Mouse (Mus musculus) heart, embryonic 16.5 days (tissue): ENCODE results near the gene Acaca. TPM values are rescaled to one million over a fixed set of nuclear protein-coding genes. Genes with fewer than 3 reads are reported as not detected.
"Not testable (repeated sequence)": the region's sequence is repeated elsewhere in the genome, so short reads cannot be mapped to it uniquely, and the experiment has no call there.

Experiments
- ATAC-seq: fragments of 200-750 bp; cut with Nextera tagmentation; replicated peaks from 2 replicates; pipeline ENCODE4 v1.8.0; 2017; ENCODE audit warnings: moderate number of reproducible peaks; ENCODE audit not compliant: insufficient read depth, low FRiP score; ENCODE audit errors: extremely low read depth
- H3K27ac ChIP-seq: fragments of 300-500 bp; sonication (generic); 2 replicates; pipeline ENCODE4 v1.5.1; 2014; ENCODE audit warnings: mild to moderate bottlenecking, low read length, control low read depth, moderate library complexity
- H3K27me3 ChIP-seq: fragments of 300-500 bp; sonication (generic); 2 replicates; pipeline ENCODE4 v1.6.1; 2014; ENCODE audit warnings: low read length, mixed read lengths; ENCODE audit not compliant: control insufficient read depth, insufficient read depth
- H3K36me3 ChIP-seq: fragments of 300-500 bp; sonication (generic); 2 replicates; pipeline ENCODE4 v1.6.1; 2014; ENCODE audit not compliant: control insufficient read depth, insufficient read depth
- H3K4me1 ChIP-seq: fragments of 300-500 bp; sonication (generic); 2 replicates; pipeline ENCODE4 v1.6.1; 2014; ENCODE audit warnings: low read length, mixed read lengths; ENCODE audit not compliant: control insufficient read depth, insufficient read depth
- H3K4me2 ChIP-seq: fragments of 300-500 bp; sonication (generic); 2 replicates; pipeline ENCODE4 v1.6.1; 2014; ENCODE audit warnings: low read depth, mild to moderate bottlenecking, control low read depth, low read length
- H3K4me3 ChIP-seq: fragments of 300-500 bp; sonication (generic); 2 replicates; pipeline ENCODE4 v1.5.1; 2014; ENCODE audit warnings: mild to moderate bottlenecking, control low read depth, low read length
- H3K9ac ChIP-seq: fragments of 300-500 bp; sonication (generic); 2 replicates; pipeline ENCODE4 v1.6.1; 2014; ENCODE audit warnings: low read length, control low read depth
- H3K9me3 ChIP-seq: fragments of 300-500 bp; sonication (generic); replicated peaks from 2 replicates; pipeline ENCODE4 v1.6.1; 2016; ENCODE audit warnings: low read length; ENCODE audit not compliant: control insufficient read depth
- WGBS: fragments of 180-500 bp; shearing (Covaris S2); extraction: QIAGEN DNeasy Blood & Tissue Kit; methylation state at CpG from one replicate; pipeline ENCODE4 v1.1.7; 2014; 5-methylcytosine and 5-hydroxymethylcytosine counted together
- polyA plus RNA-seq: library from polyadenylated mRNA; unstranded; fragments of >200 nt; fragmentation: Nextera tagmentation; extraction: Ambion mirVana; gene quantifications from 2 replicates; pipeline ENCODE4 v1.2.1, GENCODE M21; 2015

The Acaca gene
- polyA plus RNA-seq, 1 experiment from 2014 or later: 5.1 TPM

DNA sequence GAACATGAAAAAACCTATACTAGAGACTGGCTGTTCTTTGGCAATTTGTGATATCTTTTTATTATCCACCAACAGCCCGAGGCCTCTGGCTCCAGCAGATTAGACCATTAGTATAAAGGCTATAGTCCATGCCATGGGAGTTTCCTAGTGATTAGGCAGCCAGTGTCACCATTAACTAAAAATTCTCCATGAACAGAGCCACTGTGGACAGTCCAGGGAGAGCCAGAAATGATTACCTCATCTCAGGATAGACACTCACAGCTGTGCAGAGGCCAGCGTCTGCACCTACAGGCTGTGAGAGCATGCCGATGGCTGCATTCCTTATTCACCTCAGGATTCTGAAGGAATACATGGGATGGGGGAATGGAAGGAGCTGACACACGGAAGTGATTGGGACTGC lies 243.7 kb downstream of the Acaca start:
- Histone ChIP-seq H3K4me3 (no peak overlapping the region), H3K27me3 (no peaks in the 10 kb centered on the region), H3K9ac (no peak overlapping the region), H3K4me2 (no peak overlapping the region), H3K27ac (no peak overlapping the region), H3K9me3 (no peaks in the 10 kb centered on the region), H3K4me1 (no peaks in the 10 kb centered on the region), H3K36me3 (no peaks in the 10 kb centered on the region)
- 75% methylated on average over 4 of the region's 4 CpGs for WGBS
- no peak for ATAC-seq

GRCm38 (mm10) chr11:84375951-84376496 lies 246.6 kb downstream of the Acaca start:
- 81% methylated on average over 3 of the region's 3 CpGs for WGBS
- Histone ChIP-seq H3K4me2 (no peak overlapping the region), H3K9ac (no peak overlapping the region), H3K4me3 (no peak overlapping the region), H3K27ac (no peak overlapping the region), H3K27me3 (no peaks in the 10 kb centered on the region), H3K36me3 (no peaks in the 10 kb centered on the region), H3K4me1 (no peaks in the 10 kb centered on the region), H3K9me3 (no peaks in the 10 kb centered on the region)
- no peak for ATAC-seq

GRCm38 (mm10) chr11:84376510-84377365 lies 247.3 kb downstream of the Acaca start:
- ATAC-seq: no peak
- H3K36me3 ChIP-seq: no peaks in the 10 kb centered on the region

DNA sequence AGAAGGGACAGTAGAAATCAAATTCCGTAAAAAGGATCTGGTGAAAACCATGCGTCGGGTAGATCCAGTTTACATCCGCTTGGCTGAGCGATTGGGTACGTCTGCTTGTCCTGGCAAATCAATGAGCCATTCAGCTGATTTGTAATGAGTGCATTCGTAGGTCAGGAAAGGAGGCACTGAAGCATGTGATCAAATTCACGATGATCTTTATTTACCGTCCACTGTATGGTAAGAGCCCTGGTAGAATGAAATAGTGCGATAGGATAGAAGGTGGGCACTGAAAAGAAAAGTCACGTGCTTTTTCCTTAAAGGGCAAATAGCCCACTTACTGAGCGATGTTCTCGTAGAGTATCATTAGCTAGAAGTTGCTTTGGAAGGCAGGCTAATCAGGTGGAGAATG lies 253.0 kb downstream of the Acaca start:
- no peak overlapping the region for H3K4me2 ChIP-seq
- no peak overlapping the region for H3K27ac ChIP-seq
- no peak overlapping the region for H3K9ac ChIP-seq
- H3K4me3 ChIP-seq: no peak overlapping the region
- peaks cover 3% of the 10 kb centered on the region for H3K36me3 ChIP-seq
- ATAC-seq: no peak
- H3K27me3 ChIP-seq: no peaks in the 10 kb centered on the region
- no peaks in the 10 kb centered on the region for H3K4me1 ChIP-seq
- 91% methylated on average over 13 of the region's 13 CpGs for WGBS
- no peaks in the 10 kb centered on the region for H3K9me3 ChIP-seq

More at GRCm38 (mm10) chr11:84376510-84377365, 247.3 kb downstream of the Acaca start:
- no peak overlapping the region for H3K27ac ChIP-seq
- no peaks in the 10 kb centered on the region for H3K9me3 ChIP-seq
- H3K4me1 ChIP-seq: no peaks in the 10 kb centered on the region
- 89% methylated on average over 13 of the region's 13 CpGs for WGBS
- H3K9ac ChIP-seq: no peak overlapping the region
- no peaks in the 10 kb centered on the region for H3K27me3 ChIP-seq
- H3K4me3 ChIP-seq: no peak overlapping the region
- H3K4me2 ChIP-seq: no peak overlapping the region

DNA sequence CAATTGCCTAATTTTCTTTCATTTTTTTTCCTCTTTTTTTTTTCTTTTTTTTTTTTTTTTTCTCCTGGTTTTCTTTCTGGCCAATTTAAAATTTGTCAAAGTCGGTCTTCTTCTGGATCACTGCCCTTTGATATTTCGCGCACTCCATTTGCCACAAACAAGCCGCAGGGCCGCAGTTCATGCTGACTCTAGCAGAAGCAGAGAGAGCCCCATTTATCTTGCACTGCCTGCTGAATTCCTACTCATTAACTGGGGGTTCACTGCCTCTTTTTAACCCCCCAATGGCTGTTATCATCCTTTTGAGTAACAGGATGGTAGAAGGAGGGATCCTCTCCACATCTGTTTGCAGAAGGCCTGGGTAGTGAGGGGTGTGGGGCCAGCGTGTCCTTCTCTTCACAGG lies 254.4 kb downstream of the Acaca start:
- H3K9me3 ChIP-seq: no peaks in the 10 kb centered on the region
- peaks cover 7% of the 10 kb centered on the region for H3K4me1 ChIP-seq
- ATAC-seq: no peak
- no peak overlapping the region for H3K9ac ChIP-seq
- H3K4me2 ChIP-seq: no peak overlapping the region
- H3K36me3 ChIP-seq: peaks cover 3% of the 10 kb centered on the region
- no peak overlapping the region for H3K27ac ChIP-seq
- no peak overlapping the region for H3K4me3 ChIP-seq
- no peaks in the 10 kb centered on the region for H3K27me3 ChIP-seq
- WGBS: 96% methylated on average over 6 of the region's 6 CpGs

DNA sequence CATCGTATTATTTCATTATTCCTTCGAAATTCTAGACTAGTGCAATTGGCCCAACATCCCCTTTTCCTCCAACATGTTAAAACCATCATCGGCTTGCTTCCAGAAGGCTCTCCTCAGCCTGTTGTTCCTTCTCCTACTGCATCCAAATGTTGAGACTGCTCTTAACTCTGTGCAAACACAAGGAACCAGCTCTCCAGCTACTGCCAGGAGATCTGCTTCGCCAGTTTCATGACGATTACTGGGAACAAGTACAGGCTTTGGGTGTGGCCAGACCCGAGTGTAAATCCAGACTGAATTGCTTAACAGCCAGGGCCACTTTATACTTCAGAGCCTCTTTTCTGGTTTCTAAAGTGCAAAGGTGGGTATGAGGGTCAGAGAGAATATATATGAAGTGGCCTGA lies 259.9 kb downstream of the Acaca start:
- Histone ChIP-seq H3K4me3 (no peak overlapping the region), H3K9me3 (no peaks in the 10 kb centered on the region), H3K9ac (no peak overlapping the region), H3K4me1 (peaks cover 7% of the 10 kb centered on the region), H3K4me2 (no peak overlapping the region), H3K27ac (no peak overlapping the region), H3K27me3 (no peaks in the 10 kb centered on the region), H3K36me3 (no peaks in the 10 kb centered on the region)
- ATAC-seq: no peak
- 54% methylated on average over 6 of the region's 6 CpGs for WGBS

- Histone ChIP-seq H3K36me3 (no peaks in the 10 kb centered on the region), H3K4me3 (no peak overlapping the region), H3K9ac (no peak overlapping the region), H3K27ac (no peak overlapping the region), H3K27me3 (no peaks in the 10 kb centered on the region), H3K4me1 (peaks cover 7% of the 10 kb centered on the region), H3K4me2 (no peak overlapping the region), H3K9me3 (no peaks in the 10 kb centered on the region)
- no peak for ATAC-seq
- WGBS: 53% methylated on average over 8 of the region's 8 CpGs
These were observed 261.7 kb downstream of the Acaca start for GRCm38 (mm10) chr11:84391126-84391525.

- not testable (repeated sequence) for H3K27ac ChIP-seq, H3K4me3 ChIP-seq, H3K27me3 ChIP-seq, H3K9me3 ChIP-seq, ATAC-seq, H3K36me3 ChIP-seq, H3K4me1 ChIP-seq, H3K4me2 ChIP-seq, H3K9ac ChIP-seq
- WGBS: 81% methylated on average over 7 of the region's 7 CpGs
These were observed 262.6 kb downstream of the Acaca start for GRCm38 (mm10) chr11:84392066-84392465.

DNA sequence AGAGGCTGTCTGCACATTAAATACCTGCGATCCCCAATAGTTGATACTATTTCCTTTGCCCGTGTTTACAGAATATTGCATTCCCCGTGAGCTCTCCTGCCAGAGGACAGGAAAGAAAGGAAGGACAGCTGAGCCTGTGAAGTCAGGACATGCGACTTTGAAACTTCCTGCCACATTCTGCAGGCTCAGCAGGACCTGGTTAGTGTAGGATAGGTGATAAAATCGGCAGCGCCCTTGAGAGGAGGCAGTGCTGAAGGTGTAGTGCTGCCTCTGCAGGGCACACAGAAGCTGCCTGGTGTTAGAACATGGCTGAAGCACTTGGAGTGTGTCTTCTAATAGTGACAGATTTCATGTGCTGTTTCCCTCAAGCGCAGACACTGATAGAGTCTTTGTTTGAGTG lies 264.1 kb downstream of the Acaca start:
- H3K27me3 ChIP-seq: no peaks in the 10 kb centered on the region
- 0 out of 2 replicates have a peak, but pooled peaks have one; percentile 28 for ATAC-seq
- H3K9me3 ChIP-seq: no peaks in the 10 kb centered on the region
- no peaks in the 10 kb centered on the region; the same call in none of the 2 replicates for H3K4me1 ChIP-seq
- 36% methylated on average over 7 of the region's 7 CpGs for WGBS
- H3K4me3 ChIP-seq: no peak overlapping the region
- H3K27ac ChIP-seq: no peak overlapping the region
- no peaks in the 10 kb centered on the region for H3K36me3 ChIP-seq
- H3K9ac ChIP-seq: no peak overlapping the region
- no peak overlapping the region for H3K4me2 ChIP-seq
